Mouse (Mus musculus): Measurements from ENCODE around the gene Ptk7. TPM values are rescaled to one million over a fixed set of nuclear protein-coding genes. Genes with fewer than 3 reads are reported as not detected.

Ptk7 gene
- total and polyA plus RNA-seq, 3 experiments = 0.11 to 4.8 (median 0.29) TPM

DNA sequence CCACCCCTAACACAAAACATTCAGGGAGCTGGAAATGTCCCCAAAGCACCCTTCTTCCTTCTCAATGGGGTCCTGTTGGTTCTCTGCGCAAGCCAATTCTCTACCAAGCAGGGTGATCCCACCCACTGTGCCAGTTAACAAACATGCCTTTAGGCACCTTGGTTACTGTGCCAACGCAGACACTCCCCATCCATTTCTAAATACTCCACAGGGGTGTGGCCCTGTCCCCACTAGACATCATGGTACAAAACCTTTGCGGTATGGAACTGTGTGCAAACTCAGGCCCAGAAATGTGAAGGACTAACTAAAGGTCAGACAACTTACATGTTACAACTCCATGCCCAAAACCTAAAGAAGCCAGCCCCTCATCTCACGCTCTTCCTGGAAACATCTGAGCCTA lies 36.2 kb downstream of the Ptk7 start:
- peaks cover 0 to 11% of the 10 kb centered on the region in 2 experiments; a peak in 2 of 4 replicates for H3K4me1 ChIP-seq (ENCODE audit: control insufficient read depth in 1 of 2, insufficient read depth in 2 of 2)
- DNase-seq (ENCODE audit: extremely low read depth) = no peak
- H3K27me3 ChIP-seq (replicated peaks) = no peaks in the 10 kb centered on the region
- in situ Hi-C loops (cut with MboI; ENCODE audit: low pct_ligation_motif_present, low pct_unique_long_range_greater_than_20kb, low sequenced_read_pairs) = no loop called here
- no peak overlapping the region for H3K9ac ChIP-seq (ENCODE audit: insufficient read depth, low read depth)
- no peaks in the 10 kb centered on the region for H3K79me2 ChIP-seq (replicated peaks; ENCODE audit: control insufficient read depth, extremely low read depth, insufficient read depth, poor library complexity, severe bottlenecking)
- no peak for TF ChIP-seq HCFC1 (IDR thresholded peaks at IDR 0.05; ENCODE audit: low read depth, low read length)
- no peak for TF ChIP-seq UBTF (IDR thresholded peaks at IDR 0.05; ENCODE audit: low read depth, low read length)
- TF ChIP-seq JUN (IDR thresholded peaks at IDR 0.05; ENCODE audit: insufficient read depth, low read depth, low read length) = no peak
- TF ChIP-seq RCOR1 (conservative IDR thresholded peaks at IDR 0.05; ENCODE audit: low read depth, low read length) = no peak
- no peak for TF ChIP-seq JUND (conservative IDR thresholded peaks at IDR 0.05; ENCODE audit: low read depth, low read length)
- no peak for TF ChIP-seq EP300 (IDR thresholded peaks at IDR 0.05; ENCODE audit: low read length)
- TF ChIP-seq NRF1 (IDR thresholded peaks at IDR 0.05; ENCODE audit: low read depth, low read length) = no peak
- no peaks in the 10 kb centered on the region for H3K9me3 ChIP-seq (replicated peaks; ENCODE audit: low read length)
- H3K4me3 ChIP-seq (replicated peaks in 1 of 3; ENCODE audit: low read depth in 2 of 3, low read length in 2 of 3, poor library complexity in 1 of 3) = no peak overlapping the region
- H3K27ac ChIP-seq (ENCODE audit: insufficient read depth, low read depth) = no peak overlapping the region
- no peaks in the 10 kb centered on the region for H3K36me3 ChIP-seq (replicated peaks in 1 of 2; ENCODE audit: control insufficient read depth in 1 of 2, insufficient read depth in 1 of 2, low read length in 1 of 2)
- dilution Hi-C loops (cut with MboI; ENCODE audit: extremely low pct_ligation_motif_present, extremely low pct_unique_long_range_greater_than_20kb, low sequenced_read_pairs) = no loop called here
- H3K4me2 ChIP-seq (ENCODE audit: insufficient read depth, low read depth, poor library complexity, severe bottlenecking) = no peak overlapping the region

DNA sequence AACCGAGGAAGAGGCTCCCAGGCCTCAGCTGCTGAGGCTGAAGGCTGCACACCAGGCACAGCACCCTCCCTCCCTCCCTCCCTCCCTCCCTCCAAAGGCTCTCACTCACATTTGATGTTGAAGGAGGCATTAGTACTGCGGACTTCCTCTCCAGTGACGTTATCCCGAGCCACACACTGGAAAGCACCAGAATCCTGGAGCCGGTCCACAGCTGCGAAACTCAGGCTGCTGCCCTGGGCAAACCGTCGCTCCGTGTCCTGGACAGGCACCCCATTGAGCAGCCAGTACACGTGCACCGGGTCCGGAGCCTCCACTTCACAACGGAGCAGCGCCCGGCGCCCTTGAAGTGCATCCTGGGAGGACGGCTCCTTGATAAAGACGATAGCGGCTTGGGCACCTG lies 37.9 kb downstream of the Ptk7 start:
- Histone ChIP-seq H3K4me1 (ENCODE audit: control insufficient read depth in 1 of 2, insufficient read depth in 2 of 2) (peaks cover 0 to 15% of the 10 kb centered on the region in 2 experiments; a peak in 2 of 4 replicates), H3K4me3 (replicated peaks in 1 of 3; ENCODE audit: low read depth in 2 of 3, low read length in 2 of 3, poor library complexity in 1 of 3) (no peak overlapping the region), H3K9ac (ENCODE audit: insufficient read depth, low read depth) (no peak overlapping the region), H3K27me3 (replicated peaks) (no peaks in the 10 kb centered on the region), H3K9me3 (replicated peaks; ENCODE audit: low read length) (no peaks in the 10 kb centered on the region), H3K79me2 (replicated peaks; ENCODE audit: control insufficient read depth, extremely low read depth, insufficient read depth, poor library complexity, severe bottlenecking) (no peaks in the 10 kb centered on the region), H3K4me2 (ENCODE audit: insufficient read depth, low read depth, poor library complexity, severe bottlenecking) (no peak overlapping the region), H3K36me3 (replicated peaks in 1 of 2; ENCODE audit: control insufficient read depth in 1 of 2, insufficient read depth in 1 of 2, low read length in 1 of 2) (no peaks in the 10 kb centered on the region), H3K27ac (ENCODE audit: insufficient read depth, low read depth) (no peak overlapping the region)
- TF ChIP-seq USF2 (conservative IDR thresholded peaks at IDR 0.05; ENCODE audit: low read depth, low read length) (no peak), MYC (IDR thresholded peaks at IDR 0.05; ENCODE audit: low read depth, low read length) (no peak), UBTF (IDR thresholded peaks at IDR 0.05; ENCODE audit: low read depth, low read length) (no peak), NELFE (IDR thresholded peaks at IDR 0.05; ENCODE audit: low read depth, low read length) (no peak), IRF4 (IDR thresholded peaks at IDR 0.05; ENCODE audit: low read depth, low read length) (no peak), PAX5 (IDR thresholded peaks at IDR 0.05; ENCODE audit: low read length) (no peak)
- dilution Hi-C loops (cut with MboI; ENCODE audit: extremely low pct_ligation_motif_present, extremely low pct_unique_long_range_greater_than_20kb, low sequenced_read_pairs) (no loop called here), in situ Hi-C loops (cut with MboI; ENCODE audit: low pct_ligation_motif_present, low pct_unique_long_range_greater_than_20kb, low sequenced_read_pairs) (no loop called here)
- DNase-seq (ENCODE audit: extremely low read depth) = no peak

DNA sequence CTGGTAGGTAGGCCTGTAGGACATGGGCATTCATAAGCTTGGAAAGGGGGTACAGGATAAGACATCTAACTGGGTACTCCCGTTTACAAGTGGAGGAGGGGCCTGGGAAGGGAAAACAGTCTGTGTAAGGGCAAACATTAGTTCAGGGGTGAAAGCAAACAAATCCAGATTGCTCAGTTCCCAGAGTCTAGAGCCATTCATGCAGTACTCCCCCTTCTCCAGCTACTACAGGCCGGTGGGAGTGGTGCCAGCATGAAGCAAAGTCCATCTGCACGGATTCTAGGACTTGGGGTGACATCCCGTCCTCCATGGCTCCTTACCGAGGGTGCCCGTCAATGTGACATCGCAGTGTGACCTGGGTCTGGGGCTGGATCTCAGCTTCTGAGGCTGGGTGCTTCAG lies 38.9 kb downstream of the Ptk7 start:
- Histone ChIP-seq H3K9ac (ENCODE audit: insufficient read depth, low read depth) (no peak overlapping the region), H3K27ac (ENCODE audit: insufficient read depth, low read depth) (no peak overlapping the region), H3K36me3 (replicated peaks in 1 of 2; ENCODE audit: control insufficient read depth in 1 of 2, insufficient read depth in 1 of 2, low read length in 1 of 2) (no peaks in the 10 kb centered on the region), H3K4me1 (ENCODE audit: control insufficient read depth in 1 of 2, insufficient read depth in 2 of 2) (peaks cover 0 to 15% of the 10 kb centered on the region in 2 experiments; a peak in 2 of 4 replicates), H3K79me2 (replicated peaks; ENCODE audit: control insufficient read depth, extremely low read depth, insufficient read depth, poor library complexity, severe bottlenecking) (no peaks in the 10 kb centered on the region), H3K9me3 (replicated peaks; ENCODE audit: low read length) (no peaks in the 10 kb centered on the region), H3K4me3 (replicated peaks in 1 of 3; ENCODE audit: low read depth in 2 of 3, low read length in 2 of 3, poor library complexity in 1 of 3) (no peak overlapping the region), H3K4me2 (ENCODE audit: insufficient read depth, low read depth, poor library complexity, severe bottlenecking) (no peak overlapping the region), H3K27me3 (replicated peaks) (no peaks in the 10 kb centered on the region)
- DNase-seq (ENCODE audit: extremely low read depth) = no peak
- no peak for TF ChIP-seq TCF12 (IDR thresholded peaks at IDR 0.05; ENCODE audit: low read depth, low read length)
- TF ChIP-seq KAT2A (IDR thresholded peaks at IDR 0.05; ENCODE audit: insufficient replicate concordance, low read length) = no peak
- TF ChIP-seq ETS1 (conservative IDR thresholded peaks at IDR 0.05; ENCODE audit: low read depth, low read length) = no peak
- TF ChIP-seq MAFK (IDR thresholded peaks at IDR 0.05; ENCODE audit: insufficient replicate concordance, low read length) = no peak
- no peak for TF ChIP-seq SIN3A (IDR thresholded peaks at IDR 0.05; ENCODE audit: low read length)
- TF ChIP-seq HCFC1 (IDR thresholded peaks at IDR 0.05; ENCODE audit: low read depth, low read length) = no peak
- TF ChIP-seq USF2 (conservative IDR thresholded peaks at IDR 0.05; ENCODE audit: low read depth, low read length) = no peak
- no peak for TF ChIP-seq ZKSCAN1 (IDR thresholded peaks at IDR 0.05; ENCODE audit: borderline replicate concordance, low read depth, low read length)
- dilution Hi-C loops (cut with MboI; ENCODE audit: extremely low pct_ligation_motif_present, extremely low pct_unique_long_range_greater_than_20kb, low sequenced_read_pairs) (no loop called here), in situ Hi-C loops (cut with MboI; ENCODE audit: low pct_ligation_motif_present, low pct_unique_long_range_greater_than_20kb, low sequenced_read_pairs) (no loop called here)
